Comparison of ENCODE assay signal across 8 mouse cellular contexts in the genomic region with DNA sequence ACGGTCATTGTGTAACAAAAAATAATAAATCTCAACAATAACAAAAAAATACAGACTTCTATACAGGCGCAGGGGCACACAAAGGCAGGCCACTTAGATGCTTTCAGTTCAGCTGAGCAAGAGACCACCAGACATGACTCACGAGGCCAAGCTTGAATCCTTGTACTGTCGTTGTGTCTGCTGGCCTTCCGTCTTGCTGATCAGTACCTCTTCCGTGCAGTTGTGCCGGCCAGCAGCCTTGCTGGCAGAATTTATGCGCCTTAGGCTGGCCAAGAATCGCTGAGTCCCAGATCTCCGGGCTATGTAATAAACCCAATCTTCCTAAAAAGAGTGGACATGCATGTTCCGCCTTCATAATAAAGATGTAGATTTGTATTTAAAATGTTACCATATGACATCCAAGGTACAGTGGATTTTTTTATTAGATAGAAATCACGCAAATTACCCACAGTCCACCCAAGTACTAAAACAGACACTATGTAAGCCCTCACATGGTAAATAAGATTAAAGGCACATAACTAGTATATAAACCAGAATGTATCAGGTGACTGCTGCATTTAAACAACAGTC. TPM values are rescaled to one million over a fixed set of nuclear protein-coding genes. Genes with fewer than 3 reads are reported as not detected.
DNase-seq lines count a peak whose midpoint lies in the region; ATAC-seq and TF ChIP-seq lines count a peak whose summit lies in the region.

No protein-coding gene starts in this region.

- peaks cover 5% of the 10 kb centered on the region; the same call in 1 of the 2 replicates for H3K4me1 ChIP-seq in spleen, adult 2 months (ENCODE audit: control insufficient read depth, insufficient read depth, insufficient read length)
- H3K4me1 ChIP-seq in intestine, postnatal 0 days (replicated peaks; ENCODE audit: control insufficient read depth, insufficient read depth, low read length), result no peaks in the 10 kb centered on the region
- H3K4me1 ChIP-seq in small intestine, adult 2 months (ENCODE audit: control insufficient read depth, insufficient read depth, insufficient read length, low read length), result peaks cover 4% of the 10 kb centered on the region; the same call in 1 of the 2 replicates
- H3K4me1 ChIP-seq in cerebellum, adult 2 months (ENCODE audit: control insufficient read depth, insufficient read depth, low read length), result peaks cover 34% of the 10 kb centered on the region

- peak overlapping the region; percentile 100 for H3K4me2 ChIP-seq in intestine, postnatal 0 days (replicated peaks; ENCODE audit: low read depth)

- H3K27me3 ChIP-seq in spleen, adult 2 months (ENCODE audit: control insufficient read depth, insufficient read depth, low read length), result peaks cover 6% of the 10 kb centered on the region
- H3K27me3 ChIP-seq in intestine, postnatal 0 days (replicated peaks; ENCODE audit: control insufficient read depth, insufficient read depth, low read length), result no peaks in the 10 kb centered on the region
- no peaks in the 10 kb centered on the region for H3K27me3 ChIP-seq in small intestine, adult 2 months (ENCODE audit: control insufficient read depth, insufficient read depth, low read length)
- H3K27me3 ChIP-seq in cerebellum, adult 2 months (ENCODE audit: control insufficient read depth, insufficient read depth, low read length), result no peaks in the 10 kb centered on the region

- peak; percentile 45 for DNase-seq in cerebellum, adult 9-10 months
- DNase-seq in cerebellum, adult 18-20 months, result no peak
- no peak for DNase-seq in spleen, adult 2 months (ENCODE audit: low read depth in 1 of 2, low spot score in 2 of 2)
- DNase-seq in spleen, postnatal 36 days (ENCODE audit: low spot score in 2 of 2), result no peak
- DNase-seq in cerebellum, adult 2 months, result no peak
- no peak for DNase-seq in natural killer cell, adult 2 months (ENCODE audit: low spot score in 2 of 2)

- 89% methylated on average over 12 of the region's 12 CpGs for WGBS in spleen, adult 2 months
- WGBS in intestine, postnatal 0 days, result 66% methylated on average over 12 of the region's 12 CpGs
- 80% methylated on average over 12 of the region's 12 CpGs for WGBS in small intestine, adult 2 months
- WGBS in cerebellum, adult 2 months, result 67% methylated on average over 12 of the region's 12 CpGs

- no peaks in the 10 kb centered on the region for H3K9me3 ChIP-seq in intestine, postnatal 0 days (ENCODE audit: control insufficient read depth)

- no peak overlapping the region for H3K27ac ChIP-seq in spleen, adult 2 months (ENCODE audit: insufficient read depth, low read length)
- 0 out of 2 replicates have a peak overlapping the region, but pooled peaks have one; percentile 64 for H3K27ac ChIP-seq in intestine, postnatal 0 days (ENCODE audit: low read depth, low read length)
- no peak overlapping the region for H3K27ac ChIP-seq in small intestine, adult 2 months (ENCODE audit: insufficient read depth, low read depth, low read length)
- no peak overlapping the region for H3K27ac ChIP-seq in cerebellum, adult 2 months (ENCODE audit: insufficient read depth, low read length)

- no peak for TF ChIP-seq POLR2A in spleen, adult 2 months (IDR thresholded peaks at IDR 0.05; ENCODE audit: low read depth, low read length)
- TF ChIP-seq POLR2A in small intestine, adult 2 months (IDR thresholded peaks at IDR 0.05; ENCODE audit: low read depth, low read length), result no peak
- no peak for TF ChIP-seq POLR2A in cerebellum, adult 2 months (IDR thresholded peaks at IDR 0.05; ENCODE audit: borderline replicate concordance, insufficient read depth, low read length)

- H3K9ac ChIP-seq in intestine, postnatal 0 days (ENCODE audit: low read depth, low read length), result peak overlapping the region; percentile 81

- TF ChIP-seq CTCF in spleen, adult 2 months (IDR thresholded peaks at IDR 0.05; ENCODE audit: extremely low read depth, insufficient read depth, insufficient read length, insufficient replicate concordance), result no peak
- TF ChIP-seq CTCF in intestine, postnatal 0 days (IDR thresholded peaks at IDR 0.05; ENCODE audit: low read depth), result no peak
- TF ChIP-seq CTCF in small intestine, adult 2 months (IDR thresholded peaks at IDR 0.05; ENCODE audit: extremely low read depth, insufficient read length, insufficient replicate concordance, low read depth, low read length), result no peak
- no peak for TF ChIP-seq CTCF in cerebellum, adult 2 months (IDR thresholded peaks at IDR 0.05; ENCODE audit: borderline replicate concordance, insufficient read depth, low read depth, low read length)

- H3K4me3 ChIP-seq in spleen, adult 2 months (ENCODE audit: extremely low read depth, insufficient read depth, insufficient read length), result peak overlapping the region; percentile 57; the same call in 1 of the 2 replicates
- H3K4me3 ChIP-seq in intestine, postnatal 0 days (ENCODE audit: low read depth, low read length), result peak overlapping the region; percentile 59
- peak overlapping the region; percentile 60 for H3K4me3 ChIP-seq in small intestine, adult 2 months (ENCODE audit: low read depth, low read length)
- no peak overlapping the region for H3K4me3 ChIP-seq in cerebellum, adult 2 months (replicated peaks; ENCODE audit: insufficient read depth, low read depth, low read length)

- ATAC-seq in intestine, postnatal 0 days, result no peak

- H3K36me3 ChIP-seq in spleen, adult 2 months (ENCODE audit: control insufficient read depth, insufficient read depth, low read length), result no peaks in the 10 kb centered on the region
- H3K36me3 ChIP-seq in intestine, postnatal 0 days (ENCODE audit: control insufficient read depth, insufficient read depth), result peaks cover 2% of the 10 kb centered on the region; the same call in 1 of the 2 replicates
- no peaks in the 10 kb centered on the region for H3K36me3 ChIP-seq in small intestine, adult 2 months (ENCODE audit: control insufficient read depth, insufficient read depth, low read length)

RNA-seq across cellular contexts. Expression of a gene that starts 13.4 kb away (rescaled TPM):
- polyA plus RNA-seq in spleen, adult 2 months (2012; rRNA removed), result 28.4 and 38.1 TPM in 2 replicates
- polyA plus RNA-seq in intestine, postnatal 0 days (2015; fragmentation: Nextera tagmentation; extraction: Ambion mirVana), result 18.3 and 18.5 TPM in 2 replicates
- polyA plus RNA-seq in small intestine, adult 2 months (2012; rRNA removed), result 11.9 and 15.5 TPM in 2 replicates
- 138 and 145 TPM in 2 replicates for polyA plus RNA-seq in cerebellum, adult 2 months (2012; rRNA removed)

RNA-seq across cellular contexts. Expression of a gene that starts 31.1 kb away (rescaled TPM):
- polyA plus RNA-seq in spleen, adult 2 months (2012; rRNA removed), result 19.0 and 19.9 TPM in 2 replicates
- polyA plus RNA-seq in intestine, postnatal 0 days (2015; fragmentation: Nextera tagmentation; extraction: Ambion mirVana), result 200 and 202 TPM in 2 replicates
- polyA plus RNA-seq in small intestine, adult 2 months (2012; rRNA removed), result 1.7 and 4.4 TPM in 2 replicates
- polyA plus RNA-seq in cerebellum, adult 2 months (2012; rRNA removed), result 76.0 and 78.7 TPM in 2 replicates

RNA-seq across cellular contexts. Expression of a gene that starts 33.5 kb away (rescaled TPM):
- 0.09 and 0.14 TPM in 2 replicates for polyA plus RNA-seq in spleen, adult 2 months (2012; rRNA removed)
- polyA plus RNA-seq in intestine, postnatal 0 days (2015; fragmentation: Nextera tagmentation; extraction: Ambion mirVana), result 0.44 and 0.59 TPM in 2 replicates
- polyA plus RNA-seq in small intestine, adult 2 months (2012; rRNA removed), result 0.06 and 0.11 TPM in 2 replicates
- polyA plus RNA-seq in cerebellum, adult 2 months (2012; rRNA removed), result 2.1 and 2.5 TPM in 2 replicates

RNA-seq across cellular contexts. Expression of a gene that starts 41.7 kb away (rescaled TPM):
- 1.2 and 1.9 TPM in 2 replicates for polyA plus RNA-seq in spleen, adult 2 months (2012; rRNA removed)
- polyA plus RNA-seq in intestine, postnatal 0 days (2015; fragmentation: Nextera tagmentation; extraction: Ambion mirVana), result 25.6 and 28.0 TPM in 2 replicates
- 3.8 and 4.5 TPM in 2 replicates for polyA plus RNA-seq in small intestine, adult 2 months (2012; rRNA removed)
- polyA plus RNA-seq in cerebellum, adult 2 months (2012; rRNA removed), result 38.3 and 54.5 TPM in 2 replicates
